Mouse (Mus musculus): ENCODE measurements at regions not wholly inside any gene's neighbourhood (a gene's known extent, or its start where the extent isn't known, plus 50 kb on each side); places are given as distances from the start of the nearest gene placed in this dataset.

DNA sequence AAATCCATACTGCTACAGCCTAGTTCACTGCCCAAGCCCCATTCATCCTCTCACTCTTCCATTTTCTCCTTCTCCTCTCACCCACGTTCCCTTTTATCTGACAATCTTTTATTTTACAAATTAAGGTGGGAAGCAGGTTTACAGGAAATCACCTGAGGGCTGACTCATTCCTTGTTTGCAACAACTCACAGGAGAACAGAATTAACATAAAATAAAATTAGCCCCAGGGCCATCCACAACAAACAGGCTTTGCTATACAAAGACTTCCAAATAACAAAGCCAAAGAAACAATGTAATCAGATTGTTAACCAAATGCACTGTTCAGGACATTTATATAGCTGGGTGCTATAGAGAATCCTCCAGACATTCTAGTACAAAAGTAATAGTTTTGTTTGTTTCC is 585.1 kb upstream of the Cdh12 start:
- DNase-seq (ENCODE audit: low read depth, low spot score): no peak
- H3K36me3 ChIP-seq (ENCODE audit: control insufficient read depth in 1 of 2, insufficient read depth in 2 of 2, low read length in 2 of 2): no peaks in the 10 kb centered on the region
- no peaks in the 10 kb centered on the region for H3K9me3 ChIP-seq (replicated peaks; ENCODE audit: insufficient read depth, low read length)
- no peak overlapping the region for H3K9ac ChIP-seq (ENCODE audit: control insufficient read depth, low read depth, low read length, poor library complexity, severe bottlenecking)
- no peak overlapping the region for H3K27ac ChIP-seq (ENCODE audit: control insufficient read depth, low read depth, low read length)
- no peaks in the 10 kb centered on the region for H3K4me1 ChIP-seq (ENCODE audit: control insufficient read depth in 1 of 2, insufficient read depth in 2 of 2, low read length in 2 of 2)
- no peak overlapping the region for H3K4me3 ChIP-seq (ENCODE audit: control insufficient read depth in 1 of 2, insufficient read depth in 1 of 2, low read depth in 2 of 2, low read length in 2 of 2)
- no peaks in the 10 kb centered on the region for H3K79me2 ChIP-seq (ENCODE audit: control insufficient read depth, insufficient read depth, low read length, poor library complexity)
- TF ChIP-seq MEF2A (IDR thresholded peaks at IDR 0.05; ENCODE audit: extremely low read depth, insufficient replicate concordance, low read depth, low read length, poor library complexity, severe bottlenecking): no peak
- no peaks in the 10 kb centered on the region for H3K27me3 ChIP-seq (ENCODE audit: control insufficient read depth in 1 of 2, insufficient read depth in 2 of 2, low read length in 2 of 2)

DNA sequence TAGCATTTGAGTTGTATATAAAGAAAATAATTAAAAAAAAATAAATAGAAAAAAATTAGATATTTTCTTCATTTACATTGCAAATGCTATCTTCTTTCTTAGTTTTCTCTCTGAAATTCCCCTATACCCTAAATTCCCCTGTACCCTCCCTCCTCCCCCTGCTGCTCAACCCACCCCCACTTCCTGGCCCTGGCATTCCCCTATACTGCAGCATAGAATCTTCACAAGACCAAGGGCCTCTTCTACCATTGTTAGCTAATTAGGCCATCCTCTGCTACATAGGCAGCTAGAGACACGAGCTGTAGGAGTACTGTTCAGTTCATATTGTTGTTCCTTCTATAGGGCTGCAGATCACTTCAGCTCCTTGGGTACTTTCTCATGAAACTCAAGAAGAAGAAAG is 582.5 kb upstream of the Cdh12 start:
- no peak for DNase-seq (ENCODE audit: low read depth, low spot score)
- no peak overlapping the region for H3K9ac ChIP-seq (ENCODE audit: control insufficient read depth, low read depth, low read length, poor library complexity, severe bottlenecking)
- no peaks in the 10 kb centered on the region for H3K27me3 ChIP-seq (ENCODE audit: control insufficient read depth in 1 of 2, insufficient read depth in 2 of 2, low read length in 2 of 2)
- H3K9me3 ChIP-seq (replicated peaks; ENCODE audit: insufficient read depth, low read length): no peaks in the 10 kb centered on the region
- TF ChIP-seq RCOR1 (IDR thresholded peaks at IDR 0.05; ENCODE audit: low read depth, low read length) (no peak), E2F4 (IDR thresholded peaks at IDR 0.05; ENCODE audit: borderline replicate concordance, low read depth, low read length) (no peak), JUND (IDR thresholded peaks at IDR 0.05; ENCODE audit: low read depth, low read length) (no peak)
- no peak overlapping the region for H3K4me3 ChIP-seq (ENCODE audit: control insufficient read depth in 1 of 2, insufficient read depth in 1 of 2, low read depth in 2 of 2, low read length in 2 of 2)
- H3K4me1 ChIP-seq (ENCODE audit: control insufficient read depth in 1 of 2, insufficient read depth in 2 of 2, low read length in 2 of 2): no peaks in the 10 kb centered on the region
- H3K36me3 ChIP-seq (ENCODE audit: control insufficient read depth in 1 of 2, insufficient read depth in 2 of 2, low read length in 2 of 2): no peaks in the 10 kb centered on the region
- no peaks in the 10 kb centered on the region for H3K79me2 ChIP-seq (ENCODE audit: control insufficient read depth, insufficient read depth, low read length, poor library complexity)
- H3K27ac ChIP-seq (ENCODE audit: control insufficient read depth, low read depth, low read length): no peak overlapping the region

DNA sequence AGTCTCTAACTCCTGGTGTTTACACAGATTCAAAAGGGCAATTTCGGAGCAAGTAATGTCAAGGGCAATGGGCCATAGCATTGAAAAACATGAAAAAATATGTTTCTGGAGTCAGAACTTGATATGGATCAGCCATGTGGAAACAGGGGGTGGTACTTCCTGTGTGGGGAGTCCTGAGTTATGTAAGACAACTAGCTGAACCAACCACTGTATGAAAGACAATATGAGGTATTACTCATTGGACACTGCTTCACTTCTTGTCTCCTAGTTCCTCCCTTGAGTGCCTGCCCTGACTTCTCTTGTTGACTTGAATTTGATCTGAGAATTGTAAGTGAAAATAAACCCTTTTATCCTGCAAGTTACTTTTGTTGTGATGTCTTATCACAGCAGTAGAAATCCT is 580.0 kb upstream of the Cdh12 start:
- TF ChIP-seq MAX (IDR thresholded peaks at IDR 0.05; ENCODE audit: low read length): no peak
- no peak for TF ChIP-seq MYB (IDR thresholded peaks at IDR 0.05; ENCODE audit: low read depth, low read length)
- TF ChIP-seq CHD2 (IDR thresholded peaks at IDR 0.05; ENCODE audit: low read length): no peak
- no peak for TF ChIP-seq ETS1 (IDR thresholded peaks at IDR 0.05; ENCODE audit: low read depth, low read length)
- TF ChIP-seq GATA1 (IDR thresholded peaks at IDR 0.05; ENCODE audit: low read depth, low read length): no peak
- TF ChIP-seq SIN3A (IDR thresholded peaks at IDR 0.05; ENCODE audit: low read length): no peak
- no peak for TF ChIP-seq EP300 (IDR thresholded peaks at IDR 0.05; ENCODE audit: low read depth in 1 of 2, low read length in 2 of 2)
- no peak for TF ChIP-seq SMC3 (IDR thresholded peaks at IDR 0.05; ENCODE audit: low read depth, low read length)
- no peak for TF ChIP-seq ZKSCAN1 (IDR thresholded peaks at IDR 0.05; ENCODE audit: low read depth, low read length)
- TF ChIP-seq CTCF (IDR thresholded peaks at IDR 0.05 in 2 of 3, conservative IDR thresholded peaks at IDR 0.05 in 1 of 3; ENCODE audit: control insufficient read depth in 1 of 3, insufficient read depth in 1 of 3, low read depth in 2 of 3, low read length in 3 of 3, poor library complexity in 1 of 3, severe bottlenecking in 1 of 3): no peak
- TF ChIP-seq BHLHE40 (IDR thresholded peaks at IDR 0.05; ENCODE audit: borderline replicate concordance, low read depth, low read length): no peak
- no peak for TF ChIP-seq JUND (IDR thresholded peaks at IDR 0.05; ENCODE audit: low read depth, low read length)
- no peak for TF ChIP-seq RCOR1 (IDR thresholded peaks at IDR 0.05; ENCODE audit: low read depth, low read length)
- TF ChIP-seq ZC3H11A (IDR thresholded peaks at IDR 0.05; ENCODE audit: low read depth, low read length): no peak
- no peak for TF ChIP-seq NELFE (IDR thresholded peaks at IDR 0.05; ENCODE audit: low read depth, low read length)
- no peak for TF ChIP-seq POLR2AphosphoS2 (IDR thresholded peaks at IDR 0.05; ENCODE audit: low read length)
- no peak for TF ChIP-seq ELF1 (IDR thresholded peaks at IDR 0.05; ENCODE audit: low read depth, low read length)
- TF ChIP-seq RAD21 (IDR thresholded peaks at IDR 0.05; ENCODE audit: low read depth, low read length): no peak
- no peak for TF ChIP-seq POLR2A (IDR thresholded peaks at IDR 0.05; ENCODE audit: control insufficient read depth in 1 of 2, insufficient read depth in 1 of 2, low read depth in 1 of 2, low read length in 2 of 2, poor library complexity in 1 of 2)
- TF ChIP-seq POLR2AphosphoS5 (IDR thresholded peaks at IDR 0.05; ENCODE audit: borderline replicate concordance, low read depth, low read length): no peak
- Histone ChIP-seq H3K36me3 (ENCODE audit: control insufficient read depth in 1 of 2, insufficient read depth in 2 of 2, low read length in 2 of 2) (no peaks in the 10 kb centered on the region), H3K4me1 (ENCODE audit: control insufficient read depth in 1 of 2, insufficient read depth in 2 of 2, low read length in 2 of 2) (no peaks in the 10 kb centered on the region), H3K27me3 (ENCODE audit: control insufficient read depth in 1 of 2, insufficient read depth in 2 of 2, low read length in 2 of 2) (no peaks in the 10 kb centered on the region), H3K4me3 (ENCODE audit: control insufficient read depth in 1 of 2, insufficient read depth in 1 of 2, low read depth in 2 of 2, low read length in 2 of 2) (no peak overlapping the region), H3K9me3 (replicated peaks; ENCODE audit: insufficient read depth, low read length) (no peaks in the 10 kb centered on the region), H3K79me2 (ENCODE audit: control insufficient read depth, insufficient read depth, low read length, poor library complexity) (no peaks in the 10 kb centered on the region), H3K27ac (ENCODE audit: control insufficient read depth, low read depth, low read length) (no peak overlapping the region), H3K9ac (ENCODE audit: control insufficient read depth, low read depth, low read length, poor library complexity, severe bottlenecking) (no peak overlapping the region)
- peak; percentile 23 for DNase-seq (ENCODE audit: low read depth, low spot score)
